Mouse (Mus musculus) MEL (cell line): Measurements from ENCODE around the gene Cers6. TPM values are rescaled to one million over a fixed set of nuclear protein-coding genes. Genes with fewer than 3 reads are reported as not detected.
A peak's percentile ranks its signal among the peaks of the same experiment; 100 is the strongest.

Experiments used
- DNase-seq: peaks from one replicate; pipeline ENCODE4 v3.0.0; 2011; ENCODE audit warnings: low read depth, low spot score
- H3K27ac ChIP-seq: 2 replicates; pipeline ENCODE4 v1.5.1; 2012; ENCODE audit warnings: low read depth, mild to moderate bottlenecking, control low read depth, low read length, moderate library complexity; ENCODE audit not compliant: control insufficient read depth
- H3K27me3 ChIP-seq, 2 experiments: fragments of 150-350 bp in 1 of 2; sonication (generic) in 1 of 2; 2 replicates each; pipeline ENCODE4 v1.6.1; 2012; ENCODE audit warnings: low read length in 2 of 2, mild to moderate bottlenecking in 2 of 2, improper control_type of control experiment in 1 of 2, moderate library complexity in 1 of 2; ENCODE audit not compliant: insufficient read depth in 2 of 2, control insufficient read depth in 1 of 2
- H3K36me3 ChIP-seq, 2 experiments: 2 replicates each; pipeline ENCODE4 v1.6.1; 2012 to 2014; ENCODE audit warnings: low read length in 2 of 2, improper control_type of control experiment in 1 of 2, inconsistent platforms in 1 of 2, mild to moderate bottlenecking in 1 of 2; ENCODE audit not compliant: insufficient read depth in 2 of 2, control insufficient read depth in 1 of 2
- H3K4me1 ChIP-seq, 2 experiments: fragments of 150-350 bp in 1 of 2; sonication (generic) in 1 of 2; 2 replicates each; pipeline ENCODE4 v1.6.1; 2012; ENCODE audit warnings: low read length in 2 of 2, improper control_type of control experiment in 1 of 2, mild to moderate bottlenecking in 1 of 2; ENCODE audit not compliant: insufficient read depth in 2 of 2, control insufficient read depth in 1 of 2
- H3K4me3 ChIP-seq, 2 experiments: fragments of 150-350 bp in 1 of 2; sonication (generic) in 1 of 2; 2 replicates each; pipeline ENCODE4 v1.5.1; 2012; ENCODE audit warnings: low read depth in 2 of 2, low read length in 2 of 2, mild to moderate bottlenecking in 2 of 2, moderate library complexity in 2 of 2, control low read depth in 1 of 2, improper control_type of control experiment in 1 of 2; ENCODE audit not compliant: control insufficient read depth in 1 of 2, insufficient read depth in 1 of 2
- H3K79me2 ChIP-seq: 2 replicates; pipeline ENCODE4 v1.6.1; 2012; ENCODE audit warnings: mild to moderate bottlenecking, low read length, moderate library complexity; ENCODE audit not compliant: control insufficient read depth, poor library complexity, insufficient read depth
- H3K9ac ChIP-seq: 2 replicates; pipeline ENCODE4 v1.6.1; 2012; ENCODE audit warnings: low read depth, mild to moderate bottlenecking, control low read depth, low read length, moderate library complexity; ENCODE audit not compliant: control insufficient read depth, poor library complexity, severe bottlenecking
- H3K9me3 ChIP-seq: fragments of 150-350 bp; sonication (generic); replicated peaks from 2 replicates; pipeline ENCODE4 v1.6.1; 2012; ENCODE audit warnings: mild to moderate bottlenecking, low read length, improper control_type of control experiment, moderate library complexity; ENCODE audit not compliant: insufficient read depth
- EP300 ChIP-seq, 2 experiments: IDR thresholded peaks; 2 replicates each; pipeline ENCODE4 v1.6.1; 2011; ENCODE audit warnings: improper control_type of control experiment in 2 of 2, low read length in 2 of 2, low read depth in 1 of 2, mild to moderate bottlenecking in 1 of 2
- ETS1 ChIP-seq: IDR thresholded peaks from 2 replicates; pipeline ENCODE4 v1.6.1; 2012; ENCODE audit warnings: low read depth, mild to moderate bottlenecking, inconsistent platforms, low read length, improper control_type of control experiment, moderate library complexity
- GABPA ChIP-seq: IDR thresholded peaks from 2 replicates; pipeline ENCODE4 v1.6.1; 2012; ENCODE audit warnings: low read depth, mild to moderate bottlenecking, inconsistent platforms, low read length, improper control_type of control experiment, moderate library complexity
- GATA1 ChIP-seq: IDR thresholded peaks from 2 replicates; pipeline ENCODE4 v1.6.1; 2011; ENCODE audit warnings: low read depth, low read length, improper control_type of control experiment
- HCFC1 ChIP-seq: IDR thresholded peaks from 2 replicates; pipeline ENCODE4 v1.6.1; 2012; ENCODE audit warnings: low read depth, mild to moderate bottlenecking, inconsistent platforms, low read length, improper control_type of control experiment, moderate library complexity
- JUND ChIP-seq: IDR thresholded peaks from 2 replicates; pipeline ENCODE4 v1.6.1; 2011; ENCODE audit warnings: low read depth, mild to moderate bottlenecking, improper control_type of control experiment, low read length
- MAFK ChIP-seq: IDR thresholded peaks from 2 replicates; pipeline ENCODE4 v1.6.1; 2011; ENCODE audit warnings: low read depth, mild to moderate bottlenecking, low read length, improper control_type of control experiment, borderline replicate concordance
- MAX ChIP-seq: IDR thresholded peaks from 2 replicates; pipeline ENCODE4 v1.6.1; 2011; ENCODE audit warnings: low read length, improper control_type of control experiment
- MAZ ChIP-seq: IDR thresholded peaks from 2 replicates; pipeline ENCODE4 v1.6.1; 2012; ENCODE audit warnings: low read depth, mild to moderate bottlenecking, inconsistent platforms, low read length, improper control_type of control experiment
- MEF2A ChIP-seq: IDR thresholded peaks from 2 replicates; pipeline ENCODE4 v1.6.1; 2014; ENCODE audit warnings: low read depth, mild to moderate bottlenecking, inconsistent platforms, low read length, improper control_type of control experiment; ENCODE audit not compliant: poor library complexity, insufficient replicate concordance, severe bottlenecking; ENCODE audit errors: extremely low read depth
- MYC ChIP-seq: IDR thresholded peaks from 2 replicates; pipeline ENCODE4 v1.6.1; 2011; ENCODE audit warnings: low read depth, mild to moderate bottlenecking, low read length, improper control_type of control experiment, moderate library complexity
- NELFE ChIP-seq: IDR thresholded peaks from 2 replicates; pipeline ENCODE4 v1.6.1; 2011; ENCODE audit warnings: low read depth, low read length, improper control_type of control experiment
- POLR2A ChIP-seq, 2 experiments: IDR thresholded peaks; 2 replicates each; pipeline ENCODE4 v1.6.1; 2011 to 2012; ENCODE audit warnings: low read length in 2 of 2, mild to moderate bottlenecking in 2 of 2, control low read depth in 1 of 2, improper control_type of control experiment in 1 of 2, low read depth in 1 of 2, moderate library complexity in 1 of 2; ENCODE audit not compliant: control insufficient read depth in 1 of 2, insufficient read depth in 1 of 2, poor library complexity in 1 of 2
- POLR2AphosphoS2 ChIP-seq: IDR thresholded peaks from 2 replicates; pipeline ENCODE4 v1.6.1; 2011; ENCODE audit warnings: low read length, improper control_type of control experiment
- RAD21 ChIP-seq: IDR thresholded peaks from 2 replicates; pipeline ENCODE4 v1.6.1; 2011; ENCODE audit warnings: mild to moderate bottlenecking, low read depth, low read length, improper control_type of control experiment
- RCOR1 ChIP-seq: IDR thresholded peaks from 2 replicates; pipeline ENCODE4 v1.6.1; 2012; ENCODE audit warnings: low read depth, mild to moderate bottlenecking, inconsistent platforms, low read length, improper control_type of control experiment
- SIN3A ChIP-seq: IDR thresholded peaks from 2 replicates; pipeline ENCODE4 v1.6.1; 2012; ENCODE audit warnings: low read length, improper control_type of control experiment, inconsistent platforms
- UBTF ChIP-seq: IDR thresholded peaks from 2 replicates; pipeline ENCODE4 v1.6.1; 2012; ENCODE audit warnings: low read depth, mild to moderate bottlenecking, inconsistent platforms, low read length, improper control_type of control experiment, moderate library complexity, borderline replicate concordance; ENCODE audit not compliant: insufficient read depth
- ZC3H11A ChIP-seq: IDR thresholded peaks from 2 replicates; pipeline ENCODE4 v1.6.1; 2012; ENCODE audit warnings: low read depth, mild to moderate bottlenecking, inconsistent platforms, low read length, improper control_type of control experiment
- ZKSCAN1 ChIP-seq: IDR thresholded peaks from 2 replicates; pipeline ENCODE4 v1.6.1; 2012; ENCODE audit warnings: low read depth, mild to moderate bottlenecking, inconsistent platforms, low read length, improper control_type of control experiment, moderate library complexity
- ZNF384 ChIP-seq: IDR thresholded peaks from 2 replicates; pipeline ENCODE4 v1.6.1; 2012; ENCODE audit warnings: low read depth, mild to moderate bottlenecking, inconsistent platforms, low read length, improper control_type of control experiment
- polyA plus RNA-seq, 2 experiments: library from polyadenylated mRNA; stranded (reverse) in 1 of 2; unstranded in 1 of 2; fragments of >175 nt in 1 of 2; fragments of >200 nt in 1 of 2; gene quantifications; 2 replicates each; pipeline versions ENCODE4 v1.2.1 to v1.2.4; 2012; ENCODE audit warnings: low replicate concordance in 2 of 2, low read depth in 1 of 2; ENCODE audit not compliant: insufficient read length in 2 of 2, insufficient read depth in 1 of 2, missing spikeins in 1 of 2
- total RNA-seq: library from RNA; depleted of rRNA; stranded (reverse); fragments of 300-350 nt; gene quantifications from 2 replicates; pipeline ENCODE4 v1.2.3, GENCODE M21; 2012

Gene Cers6
- total and polyA plus RNA-seq, 3 experiments, result not detected

DNA sequence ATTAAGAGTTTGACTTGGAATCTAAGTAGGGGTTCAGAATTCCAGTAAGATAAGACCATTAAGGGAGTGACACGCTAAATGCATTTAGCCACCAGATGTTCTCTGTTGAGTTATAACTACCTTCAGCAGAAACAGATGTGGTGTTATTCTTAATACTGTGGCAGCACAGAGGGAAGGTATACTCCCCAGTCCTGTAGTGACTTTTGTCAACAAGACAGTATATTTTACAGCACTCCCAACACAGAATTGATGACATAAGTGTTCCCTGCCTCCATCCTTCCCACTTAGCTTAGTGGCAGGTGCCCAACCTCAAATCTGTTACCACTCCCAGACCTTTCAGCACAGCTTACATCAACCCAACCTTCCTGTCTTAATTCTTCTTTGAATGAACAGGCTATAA, 219.5 kb downstream of the Cers6 start:
- no peaks in the 10 kb centered on the region for H3K9me3 ChIP-seq
- no peaks in the 10 kb centered on the region for H3K27me3 ChIP-seq
- no peak for DNase-seq
- no peak overlapping the region for H3K4me3 ChIP-seq
- H3K79me2 ChIP-seq, result no peaks in the 10 kb centered on the region
- H3K36me3 ChIP-seq, result no peaks in the 10 kb centered on the region
- H3K4me1 ChIP-seq, result no peaks in the 10 kb centered on the region
- TF ChIP-seq MAX (no peak), MYC (no peak), MAZ (no peak), SIN3A (no peak), HCFC1 (no peak), ZC3H11A (no peak), ZNF384 (no peak), EP300 (IDR thresholded peaks at IDR 0.05; ENCODE audit: low read depth in 1 of 2, low read length in 2 of 2) (no peak), ETS1 (no peak), POLR2AphosphoS2 (no peak), GABPA (no peak), ZKSCAN1 (no peak), NELFE (no peak), UBTF (no peak), RCOR1 (no peak), MAFK (no peak), POLR2A (IDR thresholded peaks at IDR 0.05; ENCODE audit: control insufficient read depth in 1 of 2, insufficient read depth in 1 of 2, low read depth in 1 of 2, low read length in 2 of 2, poor library complexity in 1 of 2) (no peak), RAD21 (no peak), MEF2A (no peak)
- H3K27ac ChIP-seq, result no peak overlapping the region
- no peak overlapping the region for H3K9ac ChIP-seq

DNA sequence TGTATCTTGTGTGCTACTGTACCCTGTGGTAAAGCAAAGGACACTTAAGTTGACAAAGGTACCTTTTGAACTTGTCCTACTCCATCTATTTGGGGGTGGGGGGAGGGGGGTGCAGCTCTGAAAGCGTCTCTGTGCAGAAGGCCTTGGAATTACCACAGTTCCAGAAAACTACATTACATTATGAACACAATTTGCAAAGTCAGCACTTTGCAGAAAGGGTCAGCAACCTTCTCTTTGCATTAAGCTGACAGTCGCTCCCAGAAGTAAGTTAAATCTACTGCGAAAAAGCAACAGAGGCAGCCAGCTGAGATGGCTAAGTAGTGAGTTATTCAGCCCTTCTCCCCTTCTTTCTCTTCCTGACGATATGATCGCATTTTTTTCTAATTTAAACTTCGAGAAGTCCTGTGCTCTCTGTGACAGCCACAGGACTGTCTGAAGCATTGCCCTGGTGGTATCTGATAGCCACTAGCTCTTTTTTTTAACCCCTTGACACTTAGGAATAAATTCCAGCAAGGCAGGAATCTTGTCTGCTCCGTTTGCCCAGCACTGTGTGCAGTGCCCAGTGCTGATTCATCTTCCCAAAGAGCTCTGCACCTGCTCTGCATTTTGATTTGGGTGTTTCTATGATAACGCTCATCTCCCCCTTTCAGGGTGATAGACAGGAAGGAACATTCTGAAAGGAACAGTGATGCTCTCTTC, 221.4 kb downstream of the Cers6 start:
- TF ChIP-seq JUND (no peak), MAFK (peak; percentile 27; the same call in 1 of the 2 replicates), GATA1 (no peak), RCOR1 (no peak)
- TF ChIP-seq, all 39 proteins: peak for 1
- Histone ChIP-seq H3K4me1 (no peaks in the 10 kb centered on the region), H3K79me2 (no peaks in the 10 kb centered on the region), H3K9me3 (no peaks in the 10 kb centered on the region), H3K9ac (no peak overlapping the region), H3K36me3 (no peaks in the 10 kb centered on the region), H3K4me3 (no peak overlapping the region), H3K27me3 (no peaks in the 10 kb centered on the region; a peak in 1 of 4 replicates), H3K27ac (no peak overlapping the region)
- no peak for DNase-seq
